Mouse (Mus musculus): ENCODE results near the gene Prkcb.
A peak's percentile ranks its signal among the peaks of the same experiment; 100 is the strongest.

The Prkcb gene

GRCm38 (mm10) chr7:122465823-122466549 is 177.4 kb downstream of the Prkcb start:
- DNase-seq (ENCODE audit: low spot score in 2 of 2): no peak

- DNase-seq (ENCODE audit: low spot score in 2 of 2): no peak
These were observed 178.2 kb downstream of the Prkcb start for GRCm38 (mm10) chr7:122466722-122467121.

- no peak for DNase-seq (ENCODE audit: low spot score in 2 of 2)
These were observed 179.3 kb downstream of the Prkcb start for GRCm38 (mm10) chr7:122467831-122468230.

- peak; percentile 10 to 48 for DNase-seq (ENCODE audit: low spot score in 2 of 2)
These were observed 182.1 kb downstream of the Prkcb start for GRCm38 (mm10) chr7:122470370-122471280.

GRCm38 (mm10) chr7:122472223-122472622 is 183.7 kb downstream of the Prkcb start:
- no peak for DNase-seq (ENCODE audit: low spot score in 2 of 2)

- no peak for DNase-seq (ENCODE audit: low spot score in 2 of 2)
These were observed 186.5 kb downstream of the Prkcb start for GRCm38 (mm10) chr7:122475038-122475437.

GRCm38 (mm10) chr7:122476697-122477096 is 188.1 kb downstream of the Prkcb start:
- DNase-seq (ENCODE audit: low spot score in 2 of 2): no peak

GRCm38 (mm10) chr7:122477118-122477517 is 188.6 kb downstream of the Prkcb start:
- no peak for DNase-seq (ENCODE audit: low spot score in 2 of 2)

- no peak for DNase-seq (ENCODE audit: low spot score in 2 of 2)
These were observed 189.3 kb downstream of the Prkcb start for GRCm38 (mm10) chr7:122477566-122478564.

- no peak for DNase-seq (ENCODE audit: low spot score in 2 of 2)
These were observed 195.4 kb downstream of the Prkcb start for GRCm38 (mm10) chr7:122483949-122484348.

GRCm38 (mm10) chr7:122487929-122488571 is 199.5 kb downstream of the Prkcb start:
- DNase-seq (ENCODE audit: low spot score in 2 of 2): no peak

GRCm38 (mm10) chr7:122492041-122492440 is 203.5 kb downstream of the Prkcb start:
- no peak for DNase-seq (ENCODE audit: low spot score in 2 of 2)

GRCm38 (mm10) chr7:122492936-122493335 is 204.4 kb downstream of the Prkcb start:
- no peak for DNase-seq (ENCODE audit: low spot score in 2 of 2)

GRCm38 (mm10) chr7:122494088-122494487 is 205.5 kb downstream of the Prkcb start:
- no peak for DNase-seq (ENCODE audit: low spot score in 2 of 2)

GRCm38 (mm10) chr7:122497516-122497915 is 209.0 kb downstream of the Prkcb start:
- no peak for DNase-seq (ENCODE audit: low spot score in 2 of 2)

GRCm38 (mm10) chr7:122498461-122498860 is 209.9 kb downstream of the Prkcb start:
- DNase-seq (ENCODE audit: low spot score in 2 of 2): no peak

- DNase-seq (ENCODE audit: low spot score in 2 of 2): no peak
These were observed 211.4 kb downstream of the Prkcb start for GRCm38 (mm10) chr7:122499743-122500597.

GRCm38 (mm10) chr7:122506467-122506866 is 217.9 kb downstream of the Prkcb start:
- no peak for DNase-seq (ENCODE audit: low spot score in 2 of 2)

GRCm38 (mm10) chr7:122509903-122510302 is 221.4 kb downstream of the Prkcb start:
- no peak for DNase-seq (ENCODE audit: low spot score in 2 of 2)

- DNase-seq (ENCODE audit: low spot score in 2 of 2): no peak
These were observed 223.9 kb downstream of the Prkcb start for GRCm38 (mm10) chr7:122512430-122512966.

Measured in spleen, postnatal 14 days (tissue).